Mouse (Mus musculus): Measurements from ENCODE around the gene Olfr992.
"Not testable (repeated sequence)": the region's sequence is repeated elsewhere in the genome, so short reads cannot be mapped to it uniquely, and the experiment has no call there.

The Olfr992 gene

GRCm38 (mm10) chr2:85409369-85409768 is at the start of gene Olfr992:
Gene Olfr992 (minus strand): TSS chr2:85409469.
- DNase-seq, result no peak

- DNase-seq, result no peak
Observed at GRCm38 (mm10) chr2:85443539-85443938, 34.3 kb upstream of the Olfr992 start, which contains the start of gene Olfr995. Gene Olfr995 (minus strand): TSS chr2:85443639.

GRCm38 (mm10) chr2:85442546-85442945 is 33.3 kb upstream of the Olfr992 start:
- DNase-seq, result no peak

- no peak for DNase-seq
Observed at GRCm38 (mm10) chr2:85436351-85436750, 27.1 kb upstream of the Olfr992 start, which contains the start of gene Olfr994. Gene Olfr994 (minus strand): TSS chr2:85436451.

- no peak for DNase-seq
Observed at GRCm38 (mm10) chr2:85425893-85426292, 16.6 kb upstream of the Olfr992 start.

GRCm38 (mm10) chr2:85414777-85415176 is 5.5 kb upstream of the Olfr992 start, which contains the start of gene Olfr993:
Gene Olfr993 (minus strand): TSS chr2:85414877.
- DNase-seq, result no peak

- DNase-seq, result not testable (repeated sequence)
Observed at GRCm38 (mm10) chr2:85363127-85363526, 46.1 kb downstream of the Olfr992 start, which contains the start of gene Olfr988. Gene Olfr988 (minus strand): TSS chr2:85363227.
